Mouse (Mus musculus): Measurements from ENCODE around the gene Kif1a.

- no peak for TF ChIP-seq CTCF (IDR thresholded peaks at IDR 0.05; ENCODE audit: control insufficient read depth, insufficient read depth, low read length)
- no peak for TF ChIP-seq POLR2A (IDR thresholded peaks at IDR 0.05; ENCODE audit: borderline replicate concordance, control insufficient read depth, low read depth, low read length)
These were observed 36.8 kb upstream of the Kif1a start for GRCm38 (mm10) chr1:93138534-93138933.
